Mouse (Mus musculus) skeletal muscle tissue, adult 2 months (tissue): ENCODE measurements around the gene Gpr19.

Experiments used
- DNase-seq: peaks from one replicate; pipeline ENCODE4 v3.0.0-alpha.2; 2012; ENCODE audit warnings: low read depth, low spot score

Gene Gpr19

DNA sequence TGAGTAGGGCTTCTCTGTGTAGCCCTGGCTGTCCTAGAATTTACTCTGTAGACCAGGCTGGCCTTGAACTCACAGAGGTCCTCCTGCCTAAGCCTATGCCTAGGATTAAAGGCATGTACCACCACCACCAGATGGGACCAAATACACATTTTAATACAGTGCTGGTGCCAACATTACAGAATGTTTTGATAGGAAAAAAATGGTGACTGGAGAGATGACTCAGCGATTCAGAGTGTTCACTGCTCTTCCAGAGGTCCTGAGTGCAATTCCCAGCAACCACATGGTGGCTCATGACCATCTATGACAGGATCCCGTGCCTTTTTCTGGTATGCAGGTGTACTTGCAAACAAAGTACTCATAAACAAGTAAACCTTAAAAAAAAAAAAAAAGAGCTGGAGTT is 48.9 kb downstream of the Gpr19 start:
- no peak for DNase-seq

DNA sequence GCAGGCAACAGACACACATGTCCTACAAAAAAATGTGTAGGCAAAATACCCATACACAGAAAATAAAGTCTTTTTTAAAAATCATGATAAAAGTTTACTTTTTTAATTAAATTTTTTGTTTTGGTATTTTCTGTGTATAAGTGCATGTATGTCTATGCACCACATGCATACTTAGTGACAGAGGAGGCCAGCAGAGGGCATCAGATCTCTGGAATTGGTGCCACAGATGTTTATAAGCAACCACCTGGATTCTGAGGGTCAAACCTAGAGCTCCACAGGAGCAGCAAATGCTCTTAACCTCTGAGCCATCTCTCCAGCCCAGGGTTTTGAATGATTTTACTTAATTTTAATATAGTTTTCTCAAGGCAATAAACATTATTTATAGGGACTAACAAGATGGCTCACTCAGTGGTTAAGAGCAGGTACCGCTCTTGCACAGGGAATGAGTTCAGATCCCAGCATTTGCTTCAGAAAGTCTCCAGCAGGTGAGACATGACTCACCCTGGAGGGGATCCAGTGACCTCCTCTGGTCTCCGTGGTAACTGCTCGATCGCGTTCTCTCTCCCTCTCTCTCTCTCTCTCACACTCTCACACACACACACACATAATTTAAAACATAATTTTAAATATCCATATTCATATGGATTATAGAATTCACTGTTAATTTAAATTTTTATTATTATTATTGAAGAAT is 50.0 kb downstream of the Gpr19 start:
- no peak for DNase-seq

DNA sequence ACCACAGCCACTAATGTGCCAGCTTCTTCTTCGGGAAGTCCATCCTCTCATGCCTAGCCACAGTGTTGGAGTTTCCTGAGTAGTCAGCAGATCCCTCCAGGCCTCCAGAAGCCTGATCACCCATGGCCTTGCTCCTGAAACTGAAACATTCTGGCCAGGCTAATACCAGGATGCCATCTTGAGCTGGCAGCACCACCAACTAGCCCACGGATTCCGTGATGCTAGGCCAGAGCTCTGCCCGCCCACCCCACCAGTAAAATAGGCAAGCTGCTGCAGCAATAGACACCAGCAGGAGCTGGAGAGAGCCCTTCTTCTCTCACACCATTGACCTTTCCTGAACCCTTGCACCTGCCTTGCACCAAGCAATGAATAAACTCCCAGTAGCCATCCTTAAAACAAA is 50.8 kb downstream of the Gpr19 start:
- no peak for DNase-seq

DNA sequence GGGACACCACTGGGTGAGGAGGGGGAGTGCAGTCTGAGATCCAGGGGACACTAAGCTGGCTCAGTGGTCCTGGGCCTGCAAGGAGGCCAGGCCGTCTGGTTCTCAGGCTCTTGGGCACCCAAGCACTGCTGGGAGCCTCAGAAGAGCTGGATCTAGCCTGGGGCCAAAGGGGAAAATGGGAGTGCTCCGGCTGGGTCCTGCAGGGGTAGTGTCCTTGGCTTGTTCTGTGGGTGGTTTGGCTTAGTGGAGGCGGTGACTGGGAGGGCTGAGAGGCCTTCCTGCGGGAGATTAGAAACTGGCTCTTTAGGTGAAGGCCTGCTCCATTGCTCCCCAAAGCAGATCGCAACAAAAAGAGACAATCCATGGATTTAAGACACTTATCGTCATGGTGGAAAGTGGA is 52.1 kb downstream of the Gpr19 start:
- DNase-seq: no peak

DNA sequence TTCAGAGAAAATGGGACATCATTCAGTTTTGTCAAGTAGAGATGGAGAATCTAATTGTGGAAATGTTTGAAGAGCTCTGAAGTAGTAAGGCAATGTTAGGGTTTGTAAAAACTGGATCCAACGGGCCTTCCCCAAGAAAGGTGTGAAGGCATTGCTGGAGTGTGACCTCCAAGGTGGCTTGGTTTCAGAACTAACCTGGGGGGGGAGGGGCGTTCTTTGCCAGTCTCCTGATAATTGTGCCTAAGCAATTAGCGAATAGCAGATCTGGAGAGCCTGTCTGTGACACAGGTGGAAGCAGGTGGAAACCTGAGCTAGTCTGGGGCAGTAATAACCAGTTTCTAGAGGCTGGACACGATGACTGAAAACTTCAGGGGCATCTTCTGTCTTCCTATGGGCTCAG is 52.7 kb downstream of the Gpr19 start:
- no peak for DNase-seq

DNA sequence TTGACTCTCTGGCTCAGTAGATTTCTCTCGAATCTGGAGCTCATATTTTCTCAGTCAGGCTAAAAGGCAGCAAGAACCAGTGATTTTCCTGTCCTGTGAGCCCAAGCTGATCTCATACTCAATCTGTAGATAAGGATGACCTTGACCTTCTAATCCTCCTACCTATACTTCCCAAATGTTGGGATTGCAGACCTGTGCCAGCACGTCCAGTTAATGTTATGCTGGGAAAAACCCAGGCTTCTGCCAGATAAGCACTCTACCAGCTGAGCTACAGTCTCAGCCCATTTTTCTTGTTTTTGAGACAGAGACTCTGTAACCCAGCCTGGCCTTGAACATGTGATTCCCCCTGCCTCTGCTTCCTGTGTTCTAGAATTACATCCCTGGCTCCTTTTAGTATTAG is 58.0 kb downstream of the Gpr19 start:
- DNase-seq: no peak

- no peak for DNase-seq
Observed at GRCm38 (mm10) chr6:134838111-134838510, 60.3 kb downstream of the Gpr19 start.

DNA sequence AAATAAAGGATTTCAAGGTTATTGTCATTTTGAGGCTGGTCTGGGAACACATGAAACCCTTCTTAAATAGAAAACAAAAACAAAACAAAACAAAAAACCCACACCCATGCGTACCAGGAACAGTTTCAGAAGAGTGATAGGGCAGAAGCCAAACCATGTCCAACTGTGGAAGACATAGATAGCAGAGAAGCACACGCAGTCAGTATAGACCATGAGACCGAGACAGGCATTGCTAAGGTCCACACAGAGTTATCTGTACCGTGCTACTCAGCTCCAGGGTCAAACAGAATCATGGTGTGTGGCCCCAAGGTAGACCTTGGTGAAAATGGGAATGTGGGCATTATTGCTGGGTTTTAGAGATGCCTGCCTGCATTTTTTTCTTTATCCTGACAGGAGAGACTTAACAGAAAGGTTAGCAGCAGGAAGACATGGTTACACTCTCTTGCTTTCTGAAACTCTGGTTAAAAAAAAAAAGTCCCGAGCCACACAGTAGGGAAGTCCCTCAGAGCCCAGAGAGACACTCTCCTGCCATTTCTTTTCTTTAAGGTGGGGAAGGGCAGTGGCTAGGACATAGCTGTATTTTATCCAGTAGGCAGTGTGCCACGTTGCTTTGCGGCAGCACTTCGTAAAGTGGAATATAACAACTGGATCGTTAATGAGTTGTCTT is 63.7 kb downstream of the Gpr19 start:
- no peak for DNase-seq

DNA sequence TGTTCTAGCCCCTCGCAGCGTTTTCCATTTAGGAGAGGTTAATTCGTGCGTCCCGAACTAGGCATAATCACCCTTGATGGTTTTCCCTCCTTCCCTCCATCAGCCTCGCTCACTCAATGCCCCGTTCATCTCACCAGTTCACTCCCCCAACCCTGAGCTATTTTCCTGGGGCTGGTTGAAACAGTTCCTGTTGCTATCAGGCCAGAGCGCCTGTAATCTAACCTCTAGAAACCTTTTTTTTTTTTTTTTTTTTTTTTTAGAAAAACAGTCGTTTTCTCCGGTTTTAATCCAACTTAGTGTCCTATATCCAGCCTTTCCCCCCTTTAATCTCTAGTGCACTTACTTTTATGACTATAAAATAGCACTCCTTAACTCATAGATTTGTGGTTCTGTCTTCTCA is 67.6 kb downstream of the Gpr19 start:
- no peak for DNase-seq

DNA sequence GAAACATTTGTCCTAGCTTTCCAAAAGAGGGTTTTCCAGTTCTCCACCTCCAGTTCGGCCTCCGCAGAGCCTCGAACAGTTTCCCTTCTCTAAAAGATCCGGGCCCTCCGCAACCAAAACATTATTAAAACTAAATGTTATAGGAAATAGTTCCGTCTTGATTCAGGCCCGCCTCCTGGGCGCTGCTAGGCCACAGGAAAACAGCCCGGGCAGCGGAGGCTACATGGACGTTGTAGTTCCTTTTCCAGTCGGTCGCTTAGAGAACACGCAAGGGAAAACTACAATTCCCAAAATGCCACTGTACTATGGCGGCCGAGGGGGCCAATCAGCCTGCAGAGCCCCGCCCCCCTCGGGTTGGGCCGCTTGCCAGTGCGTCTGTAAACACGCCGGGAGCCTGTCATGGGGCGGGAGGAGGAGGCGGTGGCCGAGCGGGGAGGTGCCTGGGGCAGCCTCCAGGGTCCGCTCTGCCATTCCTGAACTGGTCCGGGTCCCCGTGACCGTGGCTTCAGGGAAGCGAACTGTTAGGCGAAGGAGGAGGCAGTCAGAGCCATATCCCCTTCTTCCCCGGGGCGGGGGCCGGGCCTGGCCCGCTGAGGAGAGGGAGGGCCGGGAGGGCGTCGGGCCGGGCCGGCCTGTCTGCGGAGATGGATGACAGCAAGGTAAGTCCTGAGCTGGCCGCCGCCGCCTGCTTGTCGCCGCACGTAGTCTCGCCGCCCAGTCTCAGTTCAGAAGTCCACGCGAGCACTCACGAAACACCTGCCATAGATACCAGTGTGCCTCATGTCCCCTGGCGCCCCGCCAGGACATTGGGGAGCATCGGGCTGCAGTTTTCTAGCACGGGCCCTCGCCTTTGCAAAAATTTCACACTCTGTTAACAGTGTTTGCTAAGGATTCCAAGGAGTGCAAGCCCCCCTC is 68.3 kb downstream of the Gpr19 start, which contains the start of gene Crebl2:
Gene Crebl2, plus strand, starts transcription at position 369 of the 915 bp plus-strand sequence.
- peak; percentile 99 for DNase-seq

DNA sequence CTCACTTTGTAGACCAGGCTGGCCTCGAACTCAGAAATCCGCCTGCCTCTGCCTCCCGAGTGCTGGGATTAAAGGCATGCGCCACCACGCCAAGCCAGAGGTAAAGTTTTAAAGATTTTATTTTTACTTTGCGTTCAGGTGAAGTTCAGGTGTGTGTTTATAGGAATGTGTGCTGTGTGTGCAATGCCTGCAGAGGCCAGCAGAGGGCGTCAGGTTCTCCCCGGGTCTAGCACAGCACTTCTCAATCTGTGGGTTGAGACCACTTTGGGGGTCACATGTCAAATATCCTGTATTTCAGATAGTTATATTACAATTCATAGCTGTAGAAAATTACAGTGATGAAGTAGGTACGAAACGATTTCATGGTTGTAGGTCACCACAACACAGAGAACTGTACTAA is 75.5 kb downstream of the Gpr19 start:
- DNase-seq: no peak

GRCm38 (mm10) chr6:134820411-134820810 is 78.0 kb downstream of the Gpr19 start:
- no peak for DNase-seq

GRCm38 (mm10) chr6:134819741-134820140 is 78.6 kb downstream of the Gpr19 start:
- DNase-seq: no peak
